Mouse (Mus musculus): ENCODE data around the gene Olfr145. TPM values are rescaled to one million over a fixed set of nuclear protein-coding genes. Genes with fewer than 3 reads are reported as not detected.

Olfr145 gene
- polyA plus RNA-seq (2012): not detected in 2 replicates

DNA sequence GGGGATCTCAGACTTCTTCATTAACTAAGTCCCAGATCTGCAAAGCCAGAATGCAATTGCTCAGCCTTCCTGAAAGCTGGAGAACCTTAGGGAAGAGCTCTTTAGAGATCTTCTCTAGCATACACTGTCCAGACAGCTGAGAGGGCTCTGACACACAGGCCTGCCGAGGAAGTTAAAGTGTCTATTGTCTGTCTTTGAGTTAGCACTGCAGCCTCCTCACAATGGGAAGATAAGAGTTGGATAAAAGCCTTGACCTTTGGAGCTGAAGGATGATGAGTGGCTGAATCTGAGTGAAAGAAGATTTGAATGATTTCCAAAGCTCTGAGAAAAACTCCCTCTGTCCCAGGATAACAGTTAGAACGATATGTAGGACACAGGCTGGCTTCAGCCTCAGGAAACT is at the start of gene Olfr145:
Olfr145 (plus strand) TSS at position 64 of the 400 bp plus-strand sequence.
- Histone ChIP-seq H3K27me3 (ENCODE audit: control insufficient read depth) (no peaks in the 10 kb centered on the region), H3K4me3 (replicated peaks) (no peak within 1 kb of the TSS), H3K9me3 (ENCODE audit: control insufficient read depth, low read length) (no peaks in the 10 kb centered on the region), H3K4me1 (ENCODE audit: control insufficient read depth) (no peaks in the 10 kb centered on the region), H3K36me3 (ENCODE audit: control insufficient read depth) (no peaks in the 10 kb centered on the region)
- TF ChIP-seq TAL1 (IDR thresholded peaks at IDR 0.05; ENCODE audit: low read length) (no peak), GATA1 (IDR thresholded peaks at IDR 0.05; ENCODE audit: low read length) (no peak)

DNA sequence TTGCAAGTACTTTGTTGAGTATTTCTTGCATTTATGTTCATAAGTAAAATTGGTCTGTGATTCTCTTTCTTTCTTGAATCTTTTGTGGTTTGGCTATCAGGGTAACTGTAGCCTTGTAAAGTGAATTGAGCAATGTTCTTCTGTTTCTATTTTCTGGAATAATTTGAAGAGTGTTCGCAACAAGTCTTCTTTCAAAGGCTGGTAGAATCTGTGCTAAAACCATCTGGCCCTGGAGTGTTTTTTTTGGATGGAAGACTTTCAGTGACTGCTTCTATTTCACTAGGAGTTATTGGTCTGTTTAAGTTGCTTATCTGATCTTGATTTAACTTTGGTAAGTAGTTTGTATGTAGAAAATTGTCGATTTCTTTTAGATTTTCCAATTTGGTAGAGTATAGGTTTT is 47.3 kb upstream of the Olfr145 start:
- Histone ChIP-seq H3K27me3 (ENCODE audit: control insufficient read depth) (no peaks in the 10 kb centered on the region), H3K4me1 (ENCODE audit: control insufficient read depth) (no peaks in the 10 kb centered on the region), H3K9me3 (ENCODE audit: control insufficient read depth, low read length) (no peaks in the 10 kb centered on the region), H3K36me3 (ENCODE audit: control insufficient read depth) (no peaks in the 10 kb centered on the region), H3K4me3 (replicated peaks) (no peak overlapping the region)
- TF ChIP-seq TAL1 (IDR thresholded peaks at IDR 0.05; ENCODE audit: low read length) (no peak), GATA1 (IDR thresholded peaks at IDR 0.05; ENCODE audit: low read length) (no peak)

DNA sequence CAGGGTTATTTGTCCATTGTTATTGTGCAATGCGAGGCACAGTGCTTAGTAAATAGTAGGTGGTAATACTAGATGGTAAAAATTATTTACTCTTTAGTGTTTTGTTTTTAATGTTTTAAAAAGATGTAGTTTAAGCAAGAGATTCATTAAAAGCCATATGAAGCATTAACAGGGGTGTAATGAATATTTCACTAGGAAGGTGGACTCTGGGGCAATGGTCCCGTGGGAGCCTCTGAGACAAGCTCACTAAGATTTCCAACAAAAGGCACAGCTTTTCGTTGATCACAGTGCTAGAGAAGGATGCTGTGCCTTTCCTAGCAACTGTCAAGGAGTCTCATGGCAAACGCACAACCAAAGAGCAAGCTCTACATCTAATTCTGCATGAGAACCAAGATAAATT is 42.6 kb upstream of the Olfr145 start, which contains the start of gene Olfr877:
Olfr877 (plus strand) TSS at position 301 of the 400 bp plus-strand sequence.
- no peak within 1 kb of the TSS for H3K4me3 ChIP-seq (replicated peaks)
- no peaks in the 10 kb centered on the region for H3K36me3 ChIP-seq (ENCODE audit: control insufficient read depth)
- H3K4me1 ChIP-seq (ENCODE audit: control insufficient read depth): no peaks in the 10 kb centered on the region
- TF ChIP-seq GATA1 (IDR thresholded peaks at IDR 0.05; ENCODE audit: low read length) (no peak), TAL1 (IDR thresholded peaks at IDR 0.05; ENCODE audit: low read length) (no peak)
- H3K9me3 ChIP-seq (ENCODE audit: control insufficient read depth, low read length): no peaks in the 10 kb centered on the region
- H3K27me3 ChIP-seq (ENCODE audit: control insufficient read depth): no peaks in the 10 kb centered on the region

DNA sequence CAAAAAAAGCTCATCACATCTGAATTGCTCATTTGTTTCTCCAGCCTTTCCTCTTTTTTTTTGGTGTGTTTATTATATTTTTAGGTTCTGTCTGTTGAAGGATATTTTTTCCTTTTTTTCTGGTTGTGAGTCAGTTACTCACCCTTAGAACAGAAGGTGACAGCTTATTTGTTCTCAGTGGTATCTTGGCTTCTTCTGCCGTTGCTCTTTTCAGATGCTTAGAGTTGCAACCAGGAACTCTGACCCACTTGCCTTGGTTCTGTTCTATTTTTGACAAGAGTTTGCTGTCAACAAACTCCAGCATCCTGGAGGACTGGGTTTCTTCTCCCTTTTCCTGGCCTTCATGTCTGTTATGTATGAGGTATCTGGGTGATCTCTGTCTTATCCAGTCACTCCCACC is 33.2 kb upstream of the Olfr145 start:
- Histone ChIP-seq H3K4me1 (ENCODE audit: control insufficient read depth) (no peaks in the 10 kb centered on the region), H3K27me3 (ENCODE audit: control insufficient read depth) (no peaks in the 10 kb centered on the region)
- TF ChIP-seq GATA1 (IDR thresholded peaks at IDR 0.05; ENCODE audit: low read length) (no peak), TAL1 (IDR thresholded peaks at IDR 0.05; ENCODE audit: low read length) (no peak)

DNA sequence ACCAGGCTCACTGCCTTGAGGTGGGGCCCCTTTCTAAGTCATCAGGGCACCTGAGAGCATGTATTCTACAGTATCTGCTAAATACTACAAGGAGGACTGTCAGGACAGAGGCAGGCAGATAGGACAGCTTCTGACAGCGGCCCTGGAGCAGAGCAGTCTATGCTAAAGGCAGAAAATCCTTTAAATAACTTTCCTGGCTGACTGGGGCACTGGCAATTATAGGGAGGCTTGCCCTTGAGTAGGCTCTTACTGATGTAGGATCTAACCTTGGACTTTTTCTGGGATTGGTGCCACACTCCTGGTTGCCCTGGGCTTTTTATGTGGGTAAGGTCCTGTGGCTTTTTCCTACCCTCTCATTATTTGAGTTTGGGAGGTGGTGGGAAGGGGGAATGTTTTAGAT is 26.3 kb upstream of the Olfr145 start:
- Histone ChIP-seq H3K27me3 (ENCODE audit: control insufficient read depth) (no peaks in the 10 kb centered on the region), H3K9me3 (ENCODE audit: control insufficient read depth, low read length) (no peaks in the 10 kb centered on the region), H3K4me3 (replicated peaks) (no peak overlapping the region), H3K4me1 (ENCODE audit: control insufficient read depth) (no peaks in the 10 kb centered on the region), H3K36me3 (ENCODE audit: control insufficient read depth) (no peaks in the 10 kb centered on the region)
- TF ChIP-seq GATA1 (IDR thresholded peaks at IDR 0.05; ENCODE audit: low read length) (no peak), TAL1 (IDR thresholded peaks at IDR 0.05; ENCODE audit: low read length) (no peak)

More for the DNA sequence above, 33.2 kb upstream of the Olfr145 start:
- Histone ChIP-seq H3K36me3 (ENCODE audit: control insufficient read depth) (no peaks in the 10 kb centered on the region), H3K4me3 (replicated peaks) (no peak overlapping the region), H3K9me3 (ENCODE audit: control insufficient read depth, low read length) (no peaks in the 10 kb centered on the region)

DNA sequence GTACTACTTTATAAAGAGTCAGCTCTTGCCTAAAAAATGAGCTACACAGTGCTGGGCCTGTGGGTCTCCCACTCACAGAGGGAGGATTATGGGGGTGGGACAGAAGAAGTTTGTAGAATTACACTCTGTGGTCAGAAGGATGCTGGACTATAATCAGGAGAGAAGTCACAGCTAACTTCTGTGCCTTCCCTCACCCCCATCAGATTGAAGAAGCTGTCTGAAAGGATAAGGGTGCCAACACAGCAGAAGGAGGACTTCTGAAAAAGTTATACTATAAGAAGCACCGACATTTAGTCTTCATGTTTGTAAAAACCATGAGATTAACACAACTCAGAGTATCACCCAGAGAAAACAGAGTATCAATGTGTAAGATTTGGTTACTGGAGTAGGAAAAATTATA is 25.4 kb upstream of the Olfr145 start:
- TF ChIP-seq TAL1 (IDR thresholded peaks at IDR 0.05; ENCODE audit: low read length) (no peak), GATA1 (IDR thresholded peaks at IDR 0.05; ENCODE audit: low read length) (no peak)
- Histone ChIP-seq H3K27me3 (ENCODE audit: control insufficient read depth) (no peaks in the 10 kb centered on the region), H3K9me3 (ENCODE audit: control insufficient read depth, low read length) (no peaks in the 10 kb centered on the region), H3K4me3 (replicated peaks) (no peak overlapping the region), H3K4me1 (ENCODE audit: control insufficient read depth) (no peaks in the 10 kb centered on the region), H3K36me3 (ENCODE audit: control insufficient read depth) (no peaks in the 10 kb centered on the region)

DNA sequence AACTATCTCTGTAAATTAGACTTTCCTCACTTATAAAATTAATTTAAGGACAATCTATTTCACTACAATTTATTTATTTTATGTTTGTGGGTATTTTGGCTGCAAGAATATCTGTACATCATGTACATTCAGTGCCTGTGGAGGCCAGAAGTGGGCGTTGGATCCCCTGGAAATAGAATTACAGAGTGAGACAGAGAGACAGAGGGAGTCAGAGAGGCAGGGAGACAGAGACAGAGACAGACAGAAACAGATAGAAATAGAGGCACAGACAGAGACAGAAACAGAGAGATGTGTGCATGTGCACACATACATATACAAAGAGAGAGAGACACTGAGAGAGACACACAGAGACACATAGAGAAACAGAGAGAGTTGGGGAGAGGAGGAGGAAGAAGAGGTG is 25.0 kb upstream of the Olfr145 start:
- H3K4me3 ChIP-seq (replicated peaks): no peak overlapping the region
- H3K9me3 ChIP-seq (ENCODE audit: control insufficient read depth, low read length): no peaks in the 10 kb centered on the region
- no peaks in the 10 kb centered on the region for H3K36me3 ChIP-seq (ENCODE audit: control insufficient read depth)
- no peaks in the 10 kb centered on the region for H3K4me1 ChIP-seq (ENCODE audit: control insufficient read depth)
- H3K27me3 ChIP-seq (ENCODE audit: control insufficient read depth): no peaks in the 10 kb centered on the region
- TF ChIP-seq GATA1 (IDR thresholded peaks at IDR 0.05; ENCODE audit: low read length) (no peak), TAL1 (IDR thresholded peaks at IDR 0.05; ENCODE audit: low read length) (no peak)

DNA sequence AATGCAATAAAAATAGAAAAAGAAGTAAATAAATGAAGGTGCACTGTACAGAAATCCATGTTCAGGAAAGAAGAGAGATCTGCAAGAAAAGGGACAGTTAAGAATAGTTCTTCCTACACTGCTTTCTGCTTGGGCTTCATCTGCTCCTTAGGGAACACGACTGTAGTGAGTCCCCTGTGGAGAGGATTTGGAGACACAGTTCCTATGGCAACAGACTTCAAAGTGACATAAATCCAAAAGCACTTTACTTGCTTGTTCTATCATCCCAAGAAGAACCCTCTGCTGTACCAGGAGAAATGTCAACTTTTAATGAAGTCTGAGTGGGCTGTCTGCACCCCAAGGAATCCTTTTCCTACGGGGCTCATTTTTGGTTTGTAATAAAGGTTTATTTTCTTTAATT is 5.6 kb upstream of the Olfr145 start:
- Histone ChIP-seq H3K36me3 (ENCODE audit: control insufficient read depth) (no peaks in the 10 kb centered on the region), H3K9me3 (ENCODE audit: control insufficient read depth, low read length) (no peaks in the 10 kb centered on the region), H3K4me3 (replicated peaks) (no peak overlapping the region), H3K27me3 (ENCODE audit: control insufficient read depth) (no peaks in the 10 kb centered on the region), H3K4me1 (ENCODE audit: control insufficient read depth) (no peaks in the 10 kb centered on the region)
- TF ChIP-seq GATA1 (IDR thresholded peaks at IDR 0.05; ENCODE audit: low read length) (no peak), TAL1 (IDR thresholded peaks at IDR 0.05; ENCODE audit: low read length) (no peak)

DNA sequence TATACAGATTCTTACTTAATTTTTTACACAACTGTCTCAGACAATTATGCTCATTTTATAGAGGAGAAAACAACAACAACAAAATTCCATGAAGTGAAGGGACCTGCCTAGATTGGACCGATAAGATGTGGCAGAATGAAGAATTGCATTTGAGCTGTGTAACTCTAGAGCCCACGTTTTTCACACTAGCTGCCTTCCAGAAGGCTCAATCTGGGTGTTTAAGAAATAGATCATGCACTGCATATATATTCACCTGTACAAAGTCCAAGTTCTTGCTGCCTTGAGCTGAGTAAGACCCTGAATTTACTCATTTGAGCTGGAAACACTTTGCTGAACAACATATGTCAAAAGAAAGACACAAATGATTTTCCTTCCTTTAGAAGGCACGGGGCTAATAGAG is 9.0 kb downstream of the Olfr145 start:
- no peaks in the 10 kb centered on the region for H3K9me3 ChIP-seq (ENCODE audit: control insufficient read depth, low read length)
- H3K4me1 ChIP-seq (ENCODE audit: control insufficient read depth): no peaks in the 10 kb centered on the region
- H3K4me3 ChIP-seq (replicated peaks): no peak overlapping the region
- H3K27me3 ChIP-seq (ENCODE audit: control insufficient read depth): no peaks in the 10 kb centered on the region
- no peaks in the 10 kb centered on the region for H3K36me3 ChIP-seq (ENCODE audit: control insufficient read depth)
- no peak for TF ChIP-seq GATA1 (IDR thresholded peaks at IDR 0.05; ENCODE audit: low read length)

DNA sequence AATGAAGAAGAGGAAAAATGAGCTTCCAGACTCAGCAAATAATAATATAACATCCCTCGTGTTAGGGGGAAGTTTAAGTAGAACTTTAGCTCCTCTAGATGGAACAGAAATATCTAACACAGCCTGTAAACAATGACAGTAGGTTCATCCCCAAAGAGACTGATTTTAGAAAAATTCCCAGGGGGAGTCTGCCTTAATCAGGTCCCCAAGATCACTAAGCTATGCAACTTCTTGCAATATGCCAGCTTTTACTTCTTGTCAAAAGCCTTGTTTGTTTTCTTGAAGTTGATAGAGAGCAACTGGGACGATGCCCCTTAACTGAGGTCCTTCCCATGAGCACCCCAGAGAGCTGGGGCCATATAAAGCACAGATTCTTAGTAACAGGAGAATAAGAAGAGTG is 21.0 kb downstream of the Olfr145 start, which contains the start of gene Olfr878:
Olfr878 (plus strand) TSS at position 301 of the 400 bp plus-strand sequence.
- no peaks in the 10 kb centered on the region for H3K27me3 ChIP-seq (ENCODE audit: control insufficient read depth)
- no peaks in the 10 kb centered on the region for H3K36me3 ChIP-seq (ENCODE audit: control insufficient read depth)
- no peak within 1 kb of the TSS for H3K4me3 ChIP-seq (replicated peaks)
- H3K9me3 ChIP-seq (ENCODE audit: control insufficient read depth, low read length): no peaks in the 10 kb centered on the region
- TF ChIP-seq GATA1 (IDR thresholded peaks at IDR 0.05; ENCODE audit: low read length): no peak
- H3K4me1 ChIP-seq (ENCODE audit: control insufficient read depth): no peaks in the 10 kb centered on the region
